Mouse (Mus musculus): ENCODE results near the gene Hoxd1. TPM values are rescaled to one million over a fixed set of nuclear protein-coding genes. Genes with fewer than 3 reads are reported as not detected.

Gene Hoxd1
- polyA plus RNA-seq, 1 experiment, result not detected

DNA sequence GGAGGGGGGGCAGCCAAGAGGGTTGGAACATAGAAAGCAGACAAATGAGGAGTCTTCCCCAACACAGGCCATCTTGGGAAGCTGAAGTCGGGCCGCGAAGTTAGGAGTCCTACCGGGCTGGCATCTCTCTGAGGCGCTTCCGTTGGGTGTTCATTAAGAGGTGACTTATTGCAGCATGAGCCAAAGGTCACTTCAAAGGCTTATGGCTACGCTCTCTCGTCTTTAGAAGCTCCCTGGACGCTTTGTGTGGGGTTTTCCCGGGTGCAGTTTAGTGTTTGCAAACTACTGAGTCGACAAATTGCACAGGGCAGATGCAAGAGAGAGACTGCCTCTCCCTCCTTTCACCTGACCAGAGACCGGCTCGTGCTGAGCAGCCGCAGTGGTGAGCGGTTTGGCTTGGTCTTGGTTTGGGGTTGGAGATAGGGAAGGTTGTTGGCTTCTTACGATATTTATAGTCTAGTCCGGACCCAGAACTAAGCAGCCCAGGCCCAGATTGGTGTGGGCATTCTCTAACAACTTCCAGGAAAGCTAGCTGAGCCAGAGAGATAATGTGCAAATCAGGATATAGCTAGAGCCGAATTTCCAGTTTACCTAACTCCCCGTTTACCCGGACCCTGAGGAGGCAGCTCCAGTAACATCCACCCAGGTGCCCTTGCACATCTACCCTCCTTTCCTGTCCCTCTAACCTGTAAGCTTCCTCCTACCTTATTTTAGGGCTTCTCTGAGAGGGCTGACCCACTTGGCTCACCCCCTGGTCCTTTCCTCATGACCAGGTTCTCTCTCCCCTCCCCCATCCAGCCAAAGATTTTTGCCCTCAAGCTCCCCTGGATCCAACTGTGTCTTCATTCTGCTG lies 23.9 kb upstream of the Hoxd1 start:
- no peak overlapping the region for H3K27ac ChIP-seq (replicated peaks; ENCODE audit: low read depth, low read length)
- H3K4me1 ChIP-seq (ENCODE audit: control insufficient read depth, insufficient read depth, insufficient read length, low read length), result no peaks in the 10 kb centered on the region
- H3K4me3 ChIP-seq (ENCODE audit: insufficient read depth, low read depth, low read length), result no peak overlapping the region

DNA sequence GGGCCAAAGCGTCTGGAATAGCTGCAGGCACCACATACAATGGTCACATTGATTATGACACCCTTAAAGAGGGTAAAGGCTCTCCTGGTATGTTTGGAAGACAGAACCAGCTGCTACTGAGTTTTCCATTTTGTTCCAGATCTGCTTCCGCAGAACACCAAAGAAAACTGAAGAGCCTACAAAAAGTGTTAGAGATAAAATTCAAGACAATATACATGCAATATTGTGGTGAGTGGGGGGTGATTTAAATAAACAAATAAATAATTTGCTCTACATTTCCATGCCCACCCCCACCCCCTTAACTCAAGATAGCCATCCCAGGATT lies 23.3 kb upstream of the Hoxd1 start:
- Histone ChIP-seq H3K4me1 (ENCODE audit: control insufficient read depth, insufficient read depth, insufficient read length, low read length) (no peaks in the 10 kb centered on the region), H3K4me3 (ENCODE audit: insufficient read depth, low read depth, low read length) (no peak overlapping the region), H3K27ac (replicated peaks; ENCODE audit: low read depth, low read length) (no peak overlapping the region)

GRCm38 (mm10) chr2:74739869-74740268 lies 22.9 kb upstream of the Hoxd1 start:
- no peak overlapping the region for H3K27ac ChIP-seq (replicated peaks; ENCODE audit: low read depth, low read length)
- H3K4me3 ChIP-seq (ENCODE audit: insufficient read depth, low read depth, low read length), result no peak overlapping the region
- H3K4me1 ChIP-seq (ENCODE audit: control insufficient read depth, insufficient read depth, insufficient read length, low read length), result no peaks in the 10 kb centered on the region

DNA sequence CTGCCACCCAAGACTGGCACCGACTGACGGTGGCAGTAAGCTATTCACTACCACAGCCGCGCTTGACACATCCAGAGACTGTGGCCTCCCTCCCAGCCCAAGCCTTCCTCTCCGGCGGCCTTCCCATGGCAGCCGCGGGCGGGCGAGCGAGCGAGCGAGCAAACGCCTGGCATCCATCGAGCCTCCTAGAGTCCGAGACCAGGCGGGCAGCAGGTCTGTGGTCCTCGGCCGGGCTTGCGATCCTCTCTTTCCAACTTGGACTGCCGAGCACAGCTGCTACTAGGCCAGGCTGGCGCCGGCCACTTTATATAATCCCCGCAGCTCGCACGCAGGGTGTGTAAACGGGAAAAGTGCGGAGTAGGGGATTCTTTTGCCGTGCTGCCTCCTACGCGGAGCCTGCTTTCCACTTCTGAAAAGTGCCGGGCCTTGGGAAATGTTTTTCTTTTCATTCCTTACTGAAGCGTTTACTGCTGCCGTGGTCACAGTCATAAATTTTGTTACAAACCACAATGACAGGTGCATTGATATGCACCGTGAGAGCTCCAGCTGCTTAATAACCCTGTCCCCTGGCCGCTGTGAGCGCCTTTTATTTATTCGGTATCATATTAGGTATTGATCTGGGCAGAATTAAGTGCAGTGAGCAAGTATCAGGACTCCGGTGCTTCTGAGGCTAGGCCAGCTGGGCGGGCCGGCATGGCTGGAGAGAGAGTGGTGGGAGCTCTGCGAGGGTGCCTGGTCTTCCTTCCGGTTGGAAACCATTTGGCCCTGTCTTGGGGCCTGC lies 22.3 kb upstream of the Hoxd1 start:
- no peak overlapping the region for H3K4me3 ChIP-seq (ENCODE audit: insufficient read depth, low read depth, low read length)
- H3K4me1 ChIP-seq (ENCODE audit: control insufficient read depth, insufficient read depth, insufficient read length, low read length), result no peaks in the 10 kb centered on the region
- H3K27ac ChIP-seq (replicated peaks; ENCODE audit: low read depth, low read length), result no peak overlapping the region

DNA sequence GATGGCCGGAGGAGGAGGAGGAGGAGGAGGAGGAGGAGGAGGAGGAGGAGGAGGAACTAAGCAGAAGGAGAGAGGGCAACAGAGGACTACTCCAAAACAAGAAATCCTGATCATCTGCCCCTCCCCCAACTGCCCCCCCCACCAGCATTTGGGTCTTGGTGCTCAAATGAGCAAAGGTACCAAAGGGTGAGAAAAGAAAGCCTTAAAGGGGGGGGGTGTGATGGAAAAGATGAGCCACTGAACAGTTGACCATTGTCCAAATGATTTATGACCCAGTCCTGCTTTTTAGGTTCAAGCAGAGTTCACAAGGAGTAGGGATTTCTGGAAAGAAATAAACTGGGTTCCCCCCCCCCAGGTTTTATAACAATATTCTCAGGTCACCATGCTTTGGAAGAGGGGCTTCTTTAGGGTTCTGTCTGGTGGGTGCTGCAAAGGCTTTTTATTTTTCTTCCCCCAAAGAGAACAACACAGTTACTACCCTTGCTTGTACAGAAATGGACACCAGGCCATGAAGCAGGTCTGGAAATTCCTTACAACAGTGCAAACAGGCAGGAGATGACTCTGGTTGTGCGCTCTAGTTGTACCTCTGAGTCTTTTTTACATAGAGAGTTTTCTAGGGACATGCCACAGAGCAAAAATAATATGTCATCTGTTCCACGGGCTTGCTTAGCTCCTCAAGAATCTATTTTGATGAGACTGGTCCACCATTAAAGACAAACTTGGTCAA lies 21.4 kb upstream of the Hoxd1 start:
- Histone ChIP-seq H3K4me1 (ENCODE audit: control insufficient read depth, insufficient read depth, insufficient read length, low read length) (no peaks in the 10 kb centered on the region), H3K27ac (replicated peaks; ENCODE audit: low read depth, low read length) (no peak overlapping the region), H3K4me3 (ENCODE audit: insufficient read depth, low read depth, low read length) (no peak overlapping the region)

- no peak overlapping the region for H3K4me3 ChIP-seq (ENCODE audit: insufficient read depth, low read depth, low read length)
- no peaks in the 10 kb centered on the region for H3K4me1 ChIP-seq (ENCODE audit: control insufficient read depth, insufficient read depth, insufficient read length, low read length)
- H3K27ac ChIP-seq (replicated peaks; ENCODE audit: low read depth, low read length), result no peak overlapping the region
Measured at GRCm38 (mm10) chr2:74741979-74742277, 20.9 kb upstream of the Hoxd1 start.

DNA sequence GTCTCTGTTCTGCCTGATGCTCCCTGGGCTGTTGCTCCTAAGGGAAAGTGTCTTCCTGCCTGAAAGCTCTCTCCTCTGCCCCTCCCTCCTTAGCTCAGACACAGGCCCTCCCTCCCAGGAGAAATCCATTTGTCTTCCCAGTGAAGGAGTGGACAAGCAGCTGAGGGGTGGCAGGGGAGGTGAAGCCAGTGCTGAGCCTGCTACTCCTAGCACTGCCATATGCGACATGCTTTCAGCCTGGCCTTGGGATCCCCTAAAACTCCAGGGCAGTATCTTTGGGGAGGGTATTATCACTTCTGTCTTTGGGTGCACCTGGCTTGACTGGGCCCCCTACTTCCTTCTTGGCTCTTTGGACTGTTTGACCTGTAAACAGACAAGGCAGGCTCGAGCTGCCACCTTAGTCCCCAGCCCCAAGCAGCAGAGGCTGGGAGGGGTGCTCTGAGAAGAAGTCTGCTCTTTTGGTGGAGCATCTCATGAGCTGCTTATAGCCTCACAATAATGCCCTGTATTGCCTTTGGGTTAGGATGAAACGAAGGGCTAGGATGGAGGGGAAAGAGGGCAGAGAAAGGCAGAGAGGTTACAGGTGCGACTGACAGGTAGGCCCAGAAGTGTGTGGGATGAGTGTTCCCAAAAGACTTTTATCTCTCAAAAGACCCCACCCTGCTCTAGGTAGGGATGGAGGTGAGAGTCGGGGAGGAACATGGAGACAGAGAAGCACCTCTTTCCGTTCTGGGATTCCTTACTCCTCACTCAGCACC lies 17.1 kb upstream of the Hoxd1 start:
- Histone ChIP-seq H3K27ac (replicated peaks; ENCODE audit: low read depth, low read length) (no peak overlapping the region), H3K4me1 (ENCODE audit: control insufficient read depth, insufficient read depth, insufficient read length, low read length) (no peaks in the 10 kb centered on the region), H3K4me3 (ENCODE audit: insufficient read depth, low read depth, low read length) (no peak overlapping the region)

DNA sequence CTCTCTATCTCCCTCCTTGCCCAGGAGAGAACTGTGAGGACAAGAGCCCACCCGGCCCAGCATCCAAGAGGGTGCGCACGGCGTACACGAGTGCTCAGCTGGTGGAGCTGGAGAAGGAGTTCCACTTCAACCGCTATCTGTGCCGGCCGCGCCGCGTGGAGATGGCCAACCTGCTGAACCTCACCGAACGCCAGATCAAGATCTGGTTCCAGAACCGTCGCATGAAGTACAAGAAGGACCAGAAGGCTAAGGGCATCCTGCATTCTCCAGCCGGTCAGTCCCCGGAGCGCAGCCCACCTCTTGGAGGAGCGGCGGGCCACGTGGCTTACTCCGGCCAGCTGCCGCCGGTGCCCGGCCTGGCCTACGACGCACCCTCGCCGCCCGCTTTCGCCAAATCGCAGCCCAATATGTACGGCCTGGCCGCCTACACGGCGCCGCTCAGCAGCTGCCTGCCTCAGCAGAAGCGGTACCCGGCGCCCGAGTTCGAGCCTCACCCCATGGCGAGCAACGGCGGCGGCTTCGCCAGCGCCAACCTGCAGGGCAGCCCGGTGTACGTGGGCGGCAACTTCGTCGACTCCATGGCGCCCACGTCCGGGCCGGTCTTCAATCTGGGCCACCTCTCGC lies 16.4 kb upstream of the Hoxd1 start:
- H3K4me3 ChIP-seq (ENCODE audit: insufficient read depth, low read depth, low read length), result no peak overlapping the region
- H3K27ac ChIP-seq (replicated peaks; ENCODE audit: low read depth, low read length), result no peak overlapping the region
- H3K4me1 ChIP-seq (ENCODE audit: control insufficient read depth, insufficient read depth, insufficient read length, low read length), result no peaks in the 10 kb centered on the region

DNA sequence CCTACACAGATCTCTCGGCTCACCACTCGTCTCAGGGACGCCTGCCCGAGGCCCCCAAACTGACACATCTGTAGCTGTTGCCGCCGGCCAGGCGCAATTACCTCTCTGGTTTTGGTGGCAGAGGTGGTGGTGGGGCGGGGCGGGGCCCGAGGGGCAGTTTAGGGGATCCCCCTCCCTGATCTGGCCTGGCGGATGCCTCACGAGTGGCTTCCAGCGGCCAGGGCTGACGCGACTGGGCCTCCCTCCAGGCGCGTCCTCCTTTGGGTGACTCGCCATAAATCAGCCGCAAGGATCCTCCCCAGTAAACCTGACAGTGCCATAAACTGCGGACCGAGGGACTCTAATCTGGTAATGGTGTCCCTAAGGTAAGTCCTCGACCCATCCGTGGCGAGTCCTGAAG lies 15.8 kb upstream of the Hoxd1 start:
- no peaks in the 10 kb centered on the region for H3K4me1 ChIP-seq (ENCODE audit: control insufficient read depth, insufficient read depth, insufficient read length, low read length)
- no peak overlapping the region for H3K4me3 ChIP-seq (ENCODE audit: insufficient read depth, low read depth, low read length)
- no peak overlapping the region for H3K27ac ChIP-seq (replicated peaks; ENCODE audit: low read depth, low read length)

DNA sequence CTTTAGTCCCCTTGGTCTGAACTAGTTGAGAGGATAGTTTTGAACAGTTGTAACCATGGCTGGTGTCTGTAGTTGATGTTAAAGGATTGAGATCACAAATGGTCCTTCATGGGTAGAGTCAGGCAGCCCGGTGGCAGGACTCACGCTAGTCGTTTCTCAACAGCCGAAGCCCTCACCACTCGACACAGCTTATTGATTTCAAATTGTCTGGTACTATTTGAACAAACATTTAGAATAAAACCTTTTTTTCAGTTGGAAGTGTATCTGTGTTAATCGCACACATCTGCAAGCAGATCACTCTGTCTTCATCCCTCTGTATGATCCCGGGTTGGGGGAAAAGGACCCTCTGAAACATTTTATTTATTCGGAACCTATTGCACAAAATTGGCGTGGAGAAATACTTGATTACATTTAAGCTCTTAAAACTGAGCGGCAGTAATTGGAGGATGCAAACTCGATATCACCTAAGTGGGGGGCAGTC lies 15.1 kb upstream of the Hoxd1 start:
- Histone ChIP-seq H3K27ac (replicated peaks; ENCODE audit: low read depth, low read length) (no peak overlapping the region), H3K4me1 (ENCODE audit: control insufficient read depth, insufficient read depth, insufficient read length, low read length) (peaks cover 3% of the 10 kb centered on the region), H3K4me3 (ENCODE audit: insufficient read depth, low read depth, low read length) (no peak overlapping the region)

GRCm38 (mm10) chr2:74748436-74748995 lies 14.3 kb upstream of the Hoxd1 start:
- no peak overlapping the region for H3K4me3 ChIP-seq (ENCODE audit: insufficient read depth, low read depth, low read length)
- H3K4me1 ChIP-seq (ENCODE audit: control insufficient read depth, insufficient read depth, insufficient read length, low read length), result peaks cover 4% of the 10 kb centered on the region
- H3K27ac ChIP-seq (replicated peaks; ENCODE audit: low read depth, low read length), result no peak overlapping the region

- H3K4me1 ChIP-seq (ENCODE audit: control insufficient read depth, insufficient read depth, insufficient read length, low read length), result peaks cover 4% of the 10 kb centered on the region
- H3K4me3 ChIP-seq (ENCODE audit: insufficient read depth, low read depth, low read length), result peak overlapping the region; percentile 34
- no peak overlapping the region for H3K27ac ChIP-seq (replicated peaks; ENCODE audit: low read depth, low read length)
Measured at GRCm38 (mm10) chr2:74749337-74750121, 13.3 kb upstream of the Hoxd1 start.

GRCm38 (mm10) chr2:74750731-74751250 lies 12.0 kb upstream of the Hoxd1 start:
- Histone ChIP-seq H3K4me1 (ENCODE audit: control insufficient read depth, insufficient read depth, insufficient read length, low read length) (peaks cover 4% of the 10 kb centered on the region), H3K4me3 (ENCODE audit: insufficient read depth, low read depth, low read length) (no peak overlapping the region), H3K27ac (replicated peaks; ENCODE audit: low read depth, low read length) (no peak overlapping the region)
